Mouse (Mus musculus) neutrophil, adult 83 days (primary cell): ENCODE results near the gene Sparcl1. TPM values are rescaled to one million over a fixed set of nuclear protein-coding genes. Genes with fewer than 3 reads are reported as not detected.

Experiments
- total RNA-seq, 2 experiments: library from RNA; stranded (reverse); gene quantifications; one replicate each; pipeline ENCODE4 v1.2.4; 2023

The Sparcl1 gene
- total RNA-seq = not detected

DNA sequence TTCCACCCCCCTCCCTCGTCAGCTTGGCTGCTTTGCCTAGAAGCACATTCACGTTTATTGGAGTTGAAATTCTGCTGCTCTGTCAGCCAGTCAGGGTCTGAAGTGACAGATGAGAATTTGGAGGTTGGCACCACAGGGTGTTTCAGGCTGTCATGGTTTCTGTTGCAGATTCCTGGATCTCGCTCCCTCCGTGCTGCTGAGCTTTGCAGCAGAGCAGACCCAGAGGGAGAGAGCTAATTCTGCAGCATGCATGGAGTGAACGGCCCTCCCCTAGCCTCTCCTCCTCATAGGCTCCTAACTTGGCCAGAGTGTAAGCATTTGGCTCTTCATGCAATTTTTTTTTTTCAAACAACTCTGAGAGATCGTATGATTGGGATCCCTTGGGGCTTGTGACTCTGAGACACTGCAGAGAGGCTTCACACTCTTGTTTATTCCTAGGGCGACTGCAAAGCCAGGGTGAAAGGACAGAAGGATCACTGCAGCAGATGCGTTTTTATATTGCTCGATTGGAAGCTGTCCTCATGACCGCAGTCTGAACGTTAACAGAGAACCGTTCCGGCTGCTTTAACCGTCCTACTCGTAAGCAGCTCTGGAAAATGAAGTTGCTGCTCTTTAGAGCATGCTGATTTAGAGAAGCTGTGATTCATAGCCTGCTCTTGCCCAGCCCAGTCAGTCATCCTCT is at the start of gene Sparcl1:
Gene Sparcl1 (minus strand): TSS at position 243 of the 682 bp plus-strand sequence.

DNA sequence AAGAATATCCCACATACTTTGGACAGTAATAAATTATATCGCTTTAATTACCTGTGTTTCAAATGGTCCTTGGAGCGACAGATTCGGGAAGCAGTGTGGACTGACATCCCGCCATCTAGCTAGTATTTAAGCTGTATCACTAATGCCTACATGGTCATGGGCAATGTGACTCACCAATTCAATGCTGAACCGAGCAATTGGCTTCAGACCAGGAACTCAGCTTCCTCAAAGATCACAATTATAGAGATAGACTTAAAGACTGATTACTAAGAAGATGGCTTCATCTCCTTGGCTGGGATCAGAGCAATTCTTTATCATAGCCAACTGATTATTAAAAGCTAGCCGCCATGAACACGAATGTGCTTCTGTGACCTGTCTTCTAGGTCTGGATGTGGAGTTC is 36.0 kb downstream of the Sparcl1 start, which contains the start of gene Gm17660:
Gene Gm17660 (minus strand): TSS at position 101 of the 400 bp plus-strand sequence.

DNA sequence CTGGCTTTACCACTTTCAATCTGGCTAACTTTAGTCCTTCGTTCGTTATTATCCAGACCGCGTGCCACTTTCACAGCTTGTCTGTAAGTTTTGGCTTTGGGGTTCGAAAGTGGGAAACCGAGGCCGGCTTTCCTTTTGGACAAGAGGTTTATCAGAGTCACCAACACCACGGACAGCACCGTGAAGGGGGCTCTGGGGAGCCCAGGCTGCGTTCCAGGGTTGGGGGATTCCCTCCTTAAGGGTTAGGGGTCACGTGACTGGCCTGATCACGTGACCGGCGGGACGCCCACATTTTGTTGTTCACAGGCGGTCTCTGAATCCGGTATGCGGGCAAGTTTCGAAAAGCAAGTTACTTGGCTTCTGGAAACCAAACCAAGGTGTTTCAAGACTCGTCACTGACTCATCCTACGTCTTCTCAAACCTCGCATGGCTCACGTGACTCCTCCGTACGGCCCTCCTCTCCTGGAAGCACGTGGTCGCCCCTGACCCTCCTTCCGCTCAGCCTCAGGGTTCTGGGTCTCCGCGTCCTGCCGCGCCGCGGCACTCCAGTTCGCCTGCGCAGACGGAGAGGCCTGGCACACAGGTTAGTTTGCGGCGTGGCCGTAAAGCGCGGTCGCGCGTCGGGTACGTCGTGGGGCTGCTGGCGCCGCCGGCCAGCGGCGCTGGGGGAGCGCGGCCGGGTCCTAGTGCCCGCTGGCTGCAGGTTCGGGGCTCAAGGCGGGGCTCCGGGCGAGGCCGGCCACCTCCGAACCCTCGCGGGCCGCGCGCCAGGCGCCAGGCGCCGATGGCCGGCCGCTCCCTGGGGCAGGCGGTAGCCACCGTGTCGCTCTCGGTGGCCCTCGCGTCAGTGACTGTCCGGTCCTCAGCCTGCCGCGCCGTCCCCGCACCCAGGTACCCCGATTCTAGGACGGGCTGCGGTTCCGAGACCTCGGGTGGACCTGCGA is 67.0 kb downstream of the Sparcl1 start, which contains the start of gene Nudt9:
Gene Nudt9 (plus strand): TSS at position 51 of the 944 bp plus-strand sequence.

Other genes starting within 250 kb of the Sparcl1 start
- 1 to 10 TPM; 1.0 to 1.3 TPM for gene Klhl8, start 202.5 kb downstream of the Sparcl1 start, total RNA-seq
- not detected for gene Hsd17b13, start 136.3 kb downstream of the Sparcl1 start, total RNA-seq
- gene Hsd17b11, start 91.8 kb downstream of the Sparcl1 start, total RNA-seq = 100 to 1,000 TPM; 138 to 146 TPM
- gene Nudt9, start 67.4 kb downstream of the Sparcl1 start, total RNA-seq = 10 to 100 TPM; 19.0 to 22.2 TPM
- not detected for gene Gm17660, start 36.1 kb downstream of the Sparcl1 start, total RNA-seq
- gene Dspp, start 57.0 kb upstream of the Sparcl1 start, total RNA-seq = not detected
- gene Dmp1, start 88.9 kb upstream of the Sparcl1 start, total RNA-seq = under 1 TPM; 0.20 to 0.31 TPM
- 1 to 10 TPM; 3.2 to 5.7 TPM for gene Ibsp, start 185.4 kb upstream of the Sparcl1 start, total RNA-seq
- not detected for gene Mepe, start 211.6 kb upstream of the Sparcl1 start, total RNA-seq